Mouse (Mus musculus): ENCODE measurements around the gene Eif3k.
A peak's percentile ranks its signal among the peaks of the same experiment; 100 is the strongest.
"Not testable (repeated sequence)": the region's sequence is repeated elsewhere in the genome, so short reads cannot be mapped to it uniquely, and the experiment has no call there.

Gene Eif3k

DNA sequence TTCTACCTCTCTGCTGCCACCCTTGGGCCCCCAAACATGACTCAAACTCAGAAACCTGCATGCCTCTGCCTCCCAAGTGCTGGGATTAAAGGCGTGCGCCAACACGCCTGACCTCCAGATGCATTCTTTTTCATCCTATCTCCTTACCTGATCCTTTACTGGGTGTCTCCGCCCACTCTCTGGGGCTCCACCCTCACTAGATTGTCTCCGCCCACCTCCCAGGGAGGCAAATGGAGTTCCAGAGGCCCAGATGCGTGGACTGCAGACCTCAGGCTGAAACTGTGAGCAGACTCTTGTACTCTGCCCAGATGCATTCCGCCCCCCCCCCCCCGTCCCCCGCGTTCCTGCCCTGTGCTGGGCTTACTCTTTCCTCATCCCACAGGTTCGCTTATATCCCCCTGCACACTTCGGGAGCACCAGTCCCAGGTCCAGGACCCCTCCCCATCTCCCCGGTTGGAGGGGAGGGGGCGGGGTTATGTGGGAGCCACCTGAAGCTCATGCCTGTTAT lies 9.2 kb upstream of the Eif3k start:
- no peak for DNase-seq (ENCODE audit: low read depth, low spot score)

GRCm38 (mm10) chr7:28985207-28985606 lies 3.5 kb upstream of the Eif3k start:
- no peak for DNase-seq (ENCODE audit: low read depth, low spot score)

GRCm38 (mm10) chr7:28984452-28984851 lies 2.8 kb upstream of the Eif3k start:
- no peak for DNase-seq (ENCODE audit: low read depth, low spot score)

DNA sequence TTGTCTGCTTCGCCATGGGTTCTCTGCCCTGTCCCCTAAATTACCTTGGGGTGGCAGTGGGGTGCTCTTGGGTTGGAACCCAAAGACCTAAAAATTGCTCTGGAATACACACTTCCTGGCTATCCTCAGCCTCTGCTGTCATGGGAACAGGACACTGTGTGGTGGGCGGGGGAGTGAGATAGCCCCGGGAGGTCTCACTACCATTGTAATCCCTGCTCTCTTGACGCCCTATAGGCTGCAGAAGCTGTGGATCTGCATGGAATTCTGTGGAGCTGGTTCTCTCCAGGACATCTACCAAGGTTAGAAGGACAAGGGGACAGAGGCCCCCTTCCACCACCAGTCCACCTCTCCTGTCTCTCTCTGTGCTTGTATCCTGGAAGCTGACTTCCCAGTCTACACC lies 2.2 kb upstream of the Eif3k start:
- no peak for DNase-seq (ENCODE audit: low read depth, low spot score)

- peak; percentile 54 for DNase-seq (ENCODE audit: low read depth, low spot score)
These were observed 1.5 kb upstream of the Eif3k start for GRCm38 (mm10) chr7:28983141-28983564.

GRCm38 (mm10) chr7:28982274-28983013 lies 780 bp upstream of the Eif3k start:
- DNase-seq (ENCODE audit: low read depth, low spot score) = peak; percentile 87

GRCm38 (mm10) chr7:28977556-28977955 lies 4.1 kb downstream of the Eif3k start:
- DNase-seq (ENCODE audit: low read depth, low spot score) = no peak

DNA sequence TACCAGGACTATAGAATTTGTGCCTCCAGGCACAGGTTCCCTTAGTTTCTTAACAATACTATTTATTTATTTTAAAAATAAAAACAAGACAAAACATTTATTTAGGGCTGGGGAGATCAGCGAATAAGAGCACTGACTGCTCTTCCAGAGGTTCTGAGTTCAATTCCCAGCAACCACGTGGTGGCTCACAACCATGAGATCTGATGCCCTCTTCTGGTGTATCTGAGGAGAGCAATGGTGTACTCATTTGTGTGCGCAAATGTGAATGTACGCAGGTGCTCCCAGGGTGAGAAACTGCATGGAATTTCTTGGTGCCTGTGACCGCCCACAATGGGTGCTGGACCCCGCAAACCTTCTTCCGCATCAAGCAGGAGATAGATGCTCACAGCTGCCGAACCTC lies 8.6 kb downstream of the Eif3k start:
- DNase-seq (ENCODE audit: low read depth, low spot score) = peak; percentile 49

DNA sequence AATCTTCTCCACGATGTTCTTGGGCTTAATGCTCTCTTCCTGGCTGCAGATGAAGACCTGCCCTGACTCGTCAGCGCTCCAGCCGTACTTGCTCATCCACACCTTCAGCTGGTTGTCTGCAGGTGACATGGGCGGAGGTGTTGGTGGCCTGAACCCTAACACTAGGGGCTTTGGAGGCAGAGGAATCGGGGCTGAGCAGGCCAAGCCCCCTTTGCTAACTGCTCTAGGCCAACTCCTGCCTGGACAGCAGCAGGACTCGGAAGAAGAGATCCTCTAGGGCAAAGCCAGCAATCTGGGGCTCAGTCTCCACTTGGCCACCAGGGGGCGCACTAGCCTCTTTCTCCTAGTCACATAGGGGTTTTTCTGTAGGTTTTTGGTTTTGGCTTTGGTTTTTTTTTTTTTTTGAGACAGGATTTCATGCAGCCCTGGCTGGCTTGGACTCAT lies 9.1 kb downstream of the Eif3k start:
- DNase-seq (ENCODE audit: low read depth, low spot score) = peak; percentile 90

DNA sequence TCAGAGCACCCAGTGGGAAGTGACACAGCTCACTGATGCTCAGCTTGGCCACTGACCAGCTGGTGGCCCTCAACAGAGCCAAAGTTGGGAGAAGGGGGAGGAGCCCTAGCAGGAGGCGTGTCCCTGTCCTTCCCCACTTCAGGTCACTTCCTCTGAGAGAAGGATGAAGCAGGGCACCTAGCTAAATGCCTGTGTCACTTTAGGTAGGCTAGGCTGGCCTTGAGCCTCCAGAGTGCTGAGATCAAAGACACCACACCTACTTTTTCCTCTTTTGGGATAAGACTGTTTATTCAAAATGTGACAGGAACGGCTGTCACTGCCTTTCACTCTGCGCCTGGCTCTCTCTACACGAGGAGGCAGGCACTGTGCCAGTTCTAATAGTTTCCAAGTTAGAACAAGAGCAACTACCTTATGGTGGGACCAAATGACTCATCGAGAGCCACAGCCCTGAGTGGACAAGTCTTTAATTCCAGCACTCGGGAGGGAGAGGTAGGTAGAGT lies 9.8 kb downstream of the Eif3k start:
- DNase-seq (ENCODE audit: low read depth, low spot score) = no peak

- no peak for DNase-seq (ENCODE audit: low read depth, low spot score)
These were observed 10.6 kb downstream of the Eif3k start for GRCm38 (mm10) chr7:28971029-28971428.

DNA sequence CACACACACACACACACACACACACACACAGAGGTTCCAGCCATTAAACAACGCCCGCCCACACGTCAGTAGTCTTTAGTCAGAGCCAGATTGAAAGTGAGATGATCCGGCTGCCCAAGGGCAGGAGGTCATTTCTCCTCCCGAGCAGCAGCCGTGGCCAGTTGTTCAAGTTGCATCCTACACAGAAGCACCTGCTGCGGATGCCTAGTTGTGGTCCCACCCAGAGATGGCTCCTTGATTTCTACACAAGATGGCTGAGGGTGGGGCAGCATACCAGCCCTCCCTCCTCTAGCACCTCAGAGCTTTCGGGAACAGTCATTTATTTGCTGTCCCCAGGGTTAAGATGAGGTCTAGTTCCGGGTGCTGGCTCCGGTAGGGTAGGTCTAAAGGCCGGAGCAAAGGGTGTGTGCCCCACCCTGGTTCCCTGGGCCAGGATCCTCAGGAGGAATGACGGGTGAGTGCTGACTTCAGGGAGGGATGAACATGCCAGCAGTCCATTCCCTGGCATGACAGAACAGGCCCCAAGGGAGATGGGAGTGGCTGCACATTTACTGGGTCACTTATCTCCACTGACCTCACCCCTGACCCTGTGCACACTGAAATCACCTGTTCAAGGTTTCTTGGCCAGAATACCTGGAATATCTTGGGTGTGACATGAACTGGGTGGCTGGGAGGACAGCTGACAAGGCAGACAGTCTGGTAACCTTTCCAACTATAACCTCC lies 11.8 kb downstream of the Eif3k start:
- DNase-seq (ENCODE audit: low read depth, low spot score) = no peak

DNA sequence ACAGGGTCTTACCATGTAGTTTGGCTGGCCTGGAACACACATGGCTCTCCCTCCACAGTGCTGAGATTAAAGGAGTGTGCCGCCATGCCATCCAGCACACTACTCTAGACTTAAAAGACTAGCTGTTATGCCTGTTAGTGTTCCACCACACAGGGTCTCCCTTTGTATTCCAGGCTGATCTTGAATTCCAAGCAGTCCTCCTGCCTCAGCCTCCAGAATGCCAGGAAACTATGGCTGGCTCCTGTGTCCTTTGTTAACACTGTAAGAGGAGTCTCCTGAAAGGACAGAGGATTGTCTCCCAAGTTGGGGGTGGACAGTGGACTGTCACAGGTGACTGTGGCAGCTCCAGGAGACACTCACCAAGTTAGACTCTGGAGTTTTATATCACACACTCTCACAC lies 12.4 kb downstream of the Eif3k start:
- no peak for DNase-seq (ENCODE audit: low read depth, low spot score)

- not testable (repeated sequence) for DNase-seq (ENCODE audit: low read depth, low spot score)
These were observed 13.5 kb downstream of the Eif3k start for GRCm38 (mm10) chr7:28968120-28968519.

DNA sequence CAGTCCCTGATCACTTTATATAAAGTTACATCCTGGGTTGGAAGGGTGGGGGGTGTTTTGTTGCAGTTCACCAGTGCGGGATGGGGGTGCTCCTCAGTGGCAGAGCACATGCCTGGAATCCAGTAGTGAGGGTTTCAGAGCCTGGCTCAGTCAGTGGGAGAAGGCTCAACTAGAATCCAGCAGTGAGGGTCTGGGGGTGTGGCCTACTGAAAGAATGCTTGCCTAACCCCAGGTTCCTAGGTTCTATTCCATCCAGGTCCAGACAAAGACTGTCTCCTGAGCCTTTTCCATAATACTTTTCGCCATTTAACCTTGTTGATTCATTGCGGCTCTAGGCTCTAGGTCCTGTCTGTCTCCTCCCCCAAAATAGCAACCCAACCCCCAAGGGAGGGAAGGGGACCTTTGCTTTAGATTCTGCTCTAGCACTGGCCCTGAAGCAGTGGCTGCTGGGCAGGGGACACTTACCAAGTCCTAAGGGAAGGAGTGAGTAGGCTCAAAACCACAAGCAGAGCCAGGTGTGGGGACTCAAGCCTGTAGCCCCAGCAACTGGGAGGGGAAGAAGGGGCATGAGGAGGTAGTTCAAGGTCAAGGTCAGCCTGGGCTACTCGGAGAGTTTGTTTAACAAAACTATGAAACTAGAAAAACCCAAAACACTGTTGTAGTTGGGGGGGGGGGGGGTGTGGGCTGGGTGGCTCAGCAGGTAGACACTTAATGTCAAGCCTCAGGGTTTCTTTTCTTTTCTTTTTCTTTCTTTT lies 14.7 kb downstream of the Eif3k start:
- no peak for DNase-seq (ENCODE audit: low read depth, low spot score)

- no peak for DNase-seq (ENCODE audit: low read depth, low spot score)
These were observed 15.5 kb downstream of the Eif3k start for GRCm38 (mm10) chr7:28966181-28966580.

- DNase-seq (ENCODE audit: low read depth, low spot score) = no peak
These were observed 16.3 kb downstream of the Eif3k start for GRCm38 (mm10) chr7:28965346-28965840.

GRCm38 (mm10) chr7:28963399-28963923 lies 18.2 kb downstream of the Eif3k start:
- no peak for DNase-seq (ENCODE audit: low read depth, low spot score)

- peak; percentile 100 for DNase-seq (ENCODE audit: low read depth, low spot score)
These were observed 19.6 kb downstream of the Eif3k start, which contains the start of gene Actn4 for GRCm38 (mm10) chr7:28961927-28962670. TSS of gene Actn4 (minus strand) at chr7:28962340.

DNA sequence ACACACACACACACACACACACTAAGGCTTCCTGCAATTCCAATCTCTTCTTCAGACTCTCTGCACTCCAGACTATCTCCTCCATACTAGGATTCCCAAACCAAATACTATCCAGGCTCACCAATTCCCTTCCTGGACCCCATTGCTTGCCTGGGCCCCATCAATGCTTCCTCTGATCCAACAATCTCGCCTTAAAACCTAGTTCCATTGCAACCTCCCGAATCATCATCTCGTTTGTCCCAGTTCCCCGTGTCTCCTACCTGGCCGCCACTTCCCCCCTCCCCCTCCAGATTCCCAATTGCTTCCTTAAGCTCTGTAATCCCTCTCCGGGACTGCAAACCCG lies 20.1 kb downstream of the Eif3k start:
- no peak for DNase-seq (ENCODE audit: low read depth, low spot score)
